Mouse (Mus musculus) neutrophil, adult 5-6 weeks (primary cell): ENCODE results near the gene Spata1. TPM values are rescaled to one million over a fixed set of nuclear protein-coding genes. Genes with fewer than 3 reads are reported as not detected.
"Not testable (repeated sequence)": the region's sequence is repeated elsewhere in the genome, so short reads cannot be mapped to it uniquely, and the experiment has no call there.

Source experiments
- ATAC-seq: fragments of 151-379, 151-347 bp; 2 replicates; pipeline ENCODE4 v1.8.0; 2017; ENCODE audit warnings: mild to moderate bottlenecking, moderate TSS enrichment; ENCODE audit not compliant: insufficient number of reproducible peaks, poor library complexity, low FRiP score, severe bottlenecking; ENCODE audit errors: extremely low read depth
- total RNA-seq: library from RNA; stranded (forward); fragments of 200-1000 nt; gene quantifications from 2 replicates; pipeline ENCODE4 v1.2.3, GENCODE M21; 2017

The Spata1 gene
- total RNA-seq, 1 experiment from 2014 or later = 35.1 TPM

DNA sequence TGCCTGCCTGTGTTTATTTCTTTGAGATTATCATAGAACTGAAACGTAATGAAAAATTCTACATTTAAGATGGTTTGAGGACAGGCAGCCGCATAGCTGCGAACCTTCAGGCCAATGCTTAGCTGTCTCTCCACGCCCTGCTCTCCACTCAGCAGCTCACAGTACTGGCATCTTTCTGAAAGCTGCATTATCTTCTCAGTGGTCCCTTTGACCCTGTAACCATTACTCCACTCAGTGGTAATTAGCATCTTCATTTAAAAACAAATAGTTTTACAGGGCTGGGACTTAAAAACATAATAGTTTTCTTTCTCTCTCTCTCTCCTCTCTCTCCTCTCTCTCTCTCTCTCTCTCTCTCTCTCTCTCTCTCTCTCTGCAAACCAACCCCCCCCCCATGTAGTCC is 26.9 kb downstream of the Spata1 start:
- no peak for ATAC-seq

DNA sequence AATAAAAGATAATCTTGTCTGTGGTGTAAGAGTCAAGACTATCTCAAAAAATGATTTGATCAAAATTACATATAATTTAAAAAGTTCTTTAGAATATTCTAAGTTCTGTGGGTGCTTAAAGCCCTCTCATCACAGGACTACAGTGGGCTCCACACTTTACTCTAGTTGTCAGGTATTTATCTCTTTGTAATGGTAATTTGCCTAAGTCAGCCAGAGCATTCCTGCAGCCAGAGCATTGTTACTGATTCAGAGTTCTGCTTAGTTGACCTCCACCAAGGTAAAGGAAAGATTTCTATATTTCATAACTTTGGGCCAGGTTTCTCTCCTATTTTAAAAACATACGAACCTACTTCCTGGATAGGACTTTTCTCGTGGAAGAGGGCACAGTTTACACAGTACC is 30.3 kb downstream of the Spata1 start:
- no peak for ATAC-seq

DNA sequence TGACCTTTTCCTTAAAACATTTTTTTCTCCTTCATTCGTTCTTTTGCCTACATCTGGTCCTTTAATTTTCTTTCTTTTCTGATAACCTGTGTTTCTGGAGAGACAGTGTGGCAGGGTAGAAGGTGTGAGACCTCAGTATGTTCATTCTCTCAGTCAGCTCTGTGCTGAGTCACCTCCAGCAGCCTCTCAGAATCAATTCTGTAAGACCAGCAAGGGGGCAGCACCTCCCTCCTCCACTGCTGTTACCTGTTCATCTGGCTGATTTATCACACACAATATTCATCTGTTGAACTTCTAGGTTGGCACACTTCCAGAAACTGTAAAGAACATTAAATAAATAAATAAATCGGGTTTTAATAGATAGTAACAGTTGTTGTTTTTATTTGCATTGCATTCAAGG is 36.6 kb downstream of the Spata1 start:
- no peak for ATAC-seq

DNA sequence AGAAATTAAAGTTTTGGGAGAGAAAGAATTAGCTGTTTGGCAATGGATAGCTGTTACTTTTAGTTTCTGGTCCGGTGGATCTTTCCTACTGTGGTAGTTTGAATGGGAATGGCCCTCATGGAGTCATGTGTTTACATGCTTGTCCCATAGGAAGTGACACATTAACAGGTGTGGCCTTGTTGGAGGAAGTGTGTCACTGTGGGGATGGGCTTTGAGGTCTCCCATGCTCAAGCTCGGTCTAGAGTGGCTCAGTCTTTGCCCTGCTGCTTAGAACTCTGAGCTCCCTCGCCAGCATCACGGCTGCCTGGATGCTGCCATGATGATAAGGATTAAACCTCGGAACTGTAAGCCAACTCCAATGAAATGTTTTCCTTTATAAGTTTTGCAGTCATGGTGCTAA is 48.2 kb downstream of the Spata1 start:
- no peak for ATAC-seq

DNA sequence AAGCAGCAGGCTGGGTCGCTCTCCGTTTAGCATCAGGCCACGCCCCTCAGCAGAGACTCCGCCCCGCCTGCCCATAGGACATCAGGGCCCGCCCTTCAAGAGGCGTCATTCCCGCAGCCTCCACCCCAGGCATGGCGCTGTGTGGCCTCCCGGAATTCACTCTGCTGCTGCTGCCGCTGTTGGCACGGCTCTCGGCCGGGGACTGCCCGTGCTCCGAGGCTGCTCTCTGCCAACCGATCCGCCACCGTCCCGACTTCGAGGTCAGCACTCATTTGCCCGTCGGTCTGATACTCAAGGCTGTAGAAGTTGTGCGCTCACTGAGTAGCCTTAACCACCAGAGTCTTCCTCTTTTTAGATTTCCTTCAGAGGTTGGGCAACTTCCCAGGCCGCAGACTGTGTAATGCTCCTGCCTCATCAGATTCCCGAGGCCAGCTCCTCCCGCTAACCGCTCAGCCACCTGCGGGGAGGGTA is 49.1 kb downstream of the Spata1 start:
- ATAC-seq = peak; percentile 97

DNA sequence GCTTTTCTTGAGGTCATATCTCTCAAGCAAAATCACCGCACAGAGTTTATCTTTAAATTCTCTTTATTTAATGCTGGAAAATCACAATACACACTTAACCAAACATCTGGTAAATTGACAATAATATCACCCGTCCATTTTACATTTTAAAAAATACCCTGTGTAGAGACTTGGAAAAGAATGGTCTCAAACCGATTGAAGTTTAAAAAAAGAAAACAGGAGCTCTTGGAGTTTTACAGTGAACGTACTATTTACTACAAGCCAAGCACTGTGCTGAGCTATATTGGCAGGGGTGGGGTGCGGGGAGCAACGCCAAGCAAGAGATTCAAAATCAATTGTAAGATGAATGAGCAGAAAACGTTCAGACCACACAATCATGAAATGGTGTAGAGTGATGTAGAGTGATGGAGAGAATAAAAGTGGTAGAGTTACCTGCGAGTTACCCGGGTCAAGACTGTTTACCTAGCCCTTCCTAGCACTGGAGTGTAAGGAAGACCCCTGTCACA is 49.8 kb downstream of the Spata1 start, which contains the start of gene Ctbs:
TSS of gene Ctbs (plus strand) at position 51 of the 506 bp plus-strand sequence.
- no peak for ATAC-seq

DNA sequence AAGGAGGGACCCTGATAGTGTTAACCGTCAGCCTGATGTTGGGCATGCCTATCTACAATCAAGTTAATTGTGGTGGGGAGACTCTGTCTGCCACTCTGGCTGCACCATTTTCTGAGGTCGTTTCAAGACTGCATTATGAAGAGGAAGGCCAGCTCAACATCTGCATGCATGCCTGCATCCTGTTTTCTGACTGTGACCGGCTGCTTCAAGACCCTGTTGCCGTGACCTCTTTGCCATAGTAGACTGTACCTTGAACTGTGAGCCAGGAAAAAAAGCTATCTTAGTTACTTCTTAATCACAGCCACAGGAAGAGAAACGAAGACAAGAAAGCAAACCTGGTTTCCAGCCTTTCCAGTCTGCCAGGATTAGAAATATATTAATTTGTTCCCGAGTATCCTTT is 50.6 kb downstream of the Spata1 start:
- ATAC-seq = no peak

DNA sequence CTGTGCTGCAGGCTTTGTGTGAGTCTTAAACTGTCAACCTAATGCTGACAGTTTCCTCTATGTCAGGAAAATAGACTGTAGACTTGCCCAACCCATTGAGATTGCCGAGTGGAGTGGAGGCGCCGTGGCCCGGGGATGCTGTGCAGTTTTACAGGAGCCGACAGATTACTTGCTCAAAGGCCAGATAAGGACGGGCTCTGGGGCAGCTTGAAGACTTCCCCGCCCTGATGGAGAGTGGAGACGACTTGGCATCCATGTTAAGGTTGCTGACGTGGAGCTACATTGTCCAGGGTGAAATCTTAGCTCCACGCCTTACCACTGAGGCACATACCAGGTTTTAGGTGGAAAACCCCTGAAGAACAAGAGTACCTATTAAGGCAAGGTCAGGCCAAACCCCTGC is 51.2 kb downstream of the Spata1 start:
- no peak for ATAC-seq

DNA sequence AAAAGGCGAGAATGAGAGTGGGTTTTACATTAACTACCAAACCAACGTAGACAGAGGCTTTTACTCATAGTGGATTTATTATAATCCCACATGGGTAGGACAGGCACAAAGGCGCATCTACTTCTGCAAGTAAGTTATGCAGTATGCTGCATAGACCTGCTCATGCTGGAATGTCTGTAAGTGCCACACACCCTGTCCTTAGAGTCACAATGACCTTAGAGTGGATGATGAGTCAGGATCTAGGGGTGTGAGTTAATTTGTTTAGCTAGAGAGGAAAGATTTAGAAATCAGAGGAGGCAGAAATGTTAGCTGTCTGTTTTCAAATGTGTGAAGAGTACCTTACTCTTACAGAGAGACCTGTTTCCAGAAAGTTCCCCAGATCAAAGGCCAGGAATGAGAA is 52.0 kb downstream of the Spata1 start:
- no peak for ATAC-seq

DNA sequence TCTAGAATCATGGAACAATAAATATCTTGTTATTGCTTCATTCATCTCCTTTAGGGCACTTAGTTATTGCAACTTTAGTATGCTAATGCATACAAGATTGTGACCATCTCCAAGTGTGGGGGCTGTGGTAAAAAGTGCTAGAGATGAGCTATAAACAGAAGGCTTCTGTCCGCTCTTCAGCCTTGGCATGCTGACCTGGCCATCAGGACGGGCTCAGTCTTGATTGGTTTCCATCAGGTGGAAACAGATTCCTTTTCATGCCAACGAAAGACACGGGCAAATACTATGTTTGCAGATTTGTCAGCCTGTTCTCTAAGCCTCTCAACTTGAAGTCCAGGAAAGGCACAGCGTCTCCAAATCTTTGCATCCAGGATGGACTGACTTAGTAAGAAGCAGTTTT is 52.4 kb downstream of the Spata1 start:
- ATAC-seq = no peak

DNA sequence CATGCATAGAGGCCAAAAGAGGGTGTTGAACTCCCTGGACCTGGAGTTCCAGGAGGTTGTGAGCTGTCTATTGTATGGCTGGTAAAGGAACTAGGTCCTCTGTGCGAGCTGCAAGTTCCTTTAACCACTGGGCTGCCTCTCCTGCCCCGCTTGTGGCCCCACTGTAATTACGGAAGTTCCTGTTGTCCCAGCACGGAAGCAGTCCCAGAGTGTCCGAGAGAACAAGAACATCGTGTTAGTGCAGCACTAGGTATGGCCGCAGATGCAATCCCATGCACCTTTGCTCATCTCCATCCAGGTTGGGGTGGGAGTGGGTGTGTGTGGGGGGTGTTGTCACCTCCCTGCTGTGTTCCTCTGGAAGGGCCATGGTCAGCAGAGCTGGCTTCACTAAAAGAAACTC is 54.7 kb downstream of the Spata1 start:
- peak; percentile 57; the same call in 1 of the 2 replicates for ATAC-seq

DNA sequence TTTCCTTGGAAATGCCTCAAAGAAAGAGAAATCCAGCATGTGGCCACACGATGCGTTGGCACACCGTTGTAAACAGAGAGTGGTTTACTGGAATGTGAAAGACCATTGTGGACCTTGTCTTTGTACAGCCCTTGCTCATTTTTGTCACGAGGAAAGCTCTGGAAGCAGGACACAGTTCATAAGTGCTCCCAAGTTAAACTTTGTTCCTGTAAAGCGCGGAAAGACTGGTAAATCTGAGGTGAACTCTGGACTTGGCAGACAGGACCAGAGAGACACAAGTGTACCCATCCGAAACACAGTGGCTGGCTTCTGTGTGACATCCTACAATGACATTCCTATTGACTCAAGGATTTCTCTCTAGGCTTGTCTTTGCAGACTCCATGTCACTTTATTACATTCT is 56.2 kb downstream of the Spata1 start:
- no peak for ATAC-seq

DNA sequence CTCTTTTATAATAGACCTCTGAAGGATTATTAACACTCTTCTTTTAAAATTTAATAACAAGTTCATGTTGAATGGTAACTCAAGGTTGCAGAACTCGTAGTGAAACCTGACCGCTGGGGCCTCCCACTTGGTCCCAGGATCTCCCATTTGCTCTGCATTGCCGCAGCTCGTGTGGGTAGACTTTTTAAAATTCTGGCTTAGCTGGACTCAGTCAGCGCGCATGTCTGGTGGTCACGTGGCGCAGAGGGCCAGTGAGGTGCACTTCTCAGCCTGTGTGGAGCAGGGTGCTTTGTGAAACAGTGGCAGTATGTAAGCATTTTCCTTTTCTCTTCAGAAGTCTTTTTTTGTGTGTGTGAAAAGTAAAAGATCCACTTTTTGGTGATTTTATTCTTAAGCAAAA is 56.6 kb downstream of the Spata1 start:
- no peak for ATAC-seq

DNA sequence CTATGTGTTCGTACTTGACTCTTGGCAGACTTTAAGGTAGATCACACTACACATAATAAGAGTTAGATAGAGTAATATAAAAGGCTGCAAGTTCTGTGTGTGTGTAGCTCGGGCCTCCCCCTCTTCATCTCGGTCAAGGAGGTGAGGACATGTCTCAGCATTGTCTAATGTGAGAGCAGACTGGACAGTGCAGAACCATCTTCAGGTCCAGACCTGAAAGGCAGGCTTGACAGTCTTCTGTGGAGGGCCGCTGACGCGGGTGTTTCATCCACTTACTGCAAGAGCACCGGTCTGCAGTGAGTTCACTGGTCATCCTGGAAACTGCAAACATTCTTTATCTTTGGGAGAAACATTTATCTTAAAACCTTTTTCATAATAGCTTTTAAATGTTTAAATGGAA is 57.1 kb downstream of the Spata1 start:
- no peak for ATAC-seq

DNA sequence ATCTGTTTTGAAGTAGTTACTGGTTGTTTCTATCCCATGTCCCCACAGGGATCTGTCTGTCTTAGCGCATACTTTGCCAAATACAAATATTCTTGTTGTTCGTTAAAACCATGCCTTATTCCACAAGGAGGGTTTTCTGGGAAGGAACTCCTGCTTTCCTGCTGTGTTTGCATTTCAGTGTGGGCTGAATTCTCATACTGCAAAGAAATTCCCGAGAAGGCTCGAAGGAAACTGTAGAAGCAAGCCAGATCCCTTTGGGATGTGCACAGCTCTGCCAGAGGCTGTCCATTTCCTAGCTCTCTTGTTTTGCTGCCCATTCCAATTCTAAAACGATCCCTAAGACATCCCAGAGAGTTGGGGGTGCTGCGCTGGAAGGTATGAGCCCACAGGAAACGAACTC is 59.1 kb downstream of the Spata1 start:
- no peak for ATAC-seq

DNA sequence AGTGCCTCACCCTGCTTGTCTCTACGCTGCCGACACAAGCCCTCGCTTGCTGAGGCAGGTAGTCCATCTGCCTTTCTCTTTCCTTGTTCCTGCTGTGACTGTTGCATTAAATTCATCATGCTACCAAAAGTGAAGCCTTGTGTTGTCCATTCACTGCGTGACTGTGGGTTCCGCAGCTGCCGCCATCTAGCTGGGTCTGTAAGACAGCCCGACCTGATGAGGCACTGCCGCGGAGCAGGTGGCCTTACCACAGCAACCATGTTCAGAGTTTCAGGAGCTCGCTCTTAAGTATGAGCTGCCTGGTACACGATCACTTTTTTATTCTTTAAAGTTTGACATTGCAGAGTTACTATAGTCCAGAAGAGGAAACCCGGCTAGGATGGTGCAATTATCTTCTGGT is 59.5 kb downstream of the Spata1 start:
- no peak for ATAC-seq

DNA sequence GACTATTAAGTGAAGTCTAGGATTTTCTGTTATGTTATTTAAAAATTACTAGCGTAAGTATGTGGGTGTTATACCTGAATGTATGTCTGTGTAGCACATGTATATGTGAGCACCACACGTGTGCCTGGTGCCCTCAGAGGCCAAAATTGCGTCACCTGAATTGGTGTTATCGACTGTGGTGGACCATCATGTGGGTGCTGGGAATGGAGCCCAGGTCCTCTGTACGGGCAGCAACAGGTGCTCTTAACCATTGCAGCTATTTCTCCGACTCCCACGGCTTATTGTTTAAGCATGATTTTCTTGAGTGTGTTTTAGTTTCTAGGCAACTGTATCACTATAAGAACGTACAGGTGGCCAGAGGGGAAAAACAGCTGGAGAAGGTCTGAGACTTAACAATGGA is 63.4 kb downstream of the Spata1 start:
- no peak for ATAC-seq

DNA sequence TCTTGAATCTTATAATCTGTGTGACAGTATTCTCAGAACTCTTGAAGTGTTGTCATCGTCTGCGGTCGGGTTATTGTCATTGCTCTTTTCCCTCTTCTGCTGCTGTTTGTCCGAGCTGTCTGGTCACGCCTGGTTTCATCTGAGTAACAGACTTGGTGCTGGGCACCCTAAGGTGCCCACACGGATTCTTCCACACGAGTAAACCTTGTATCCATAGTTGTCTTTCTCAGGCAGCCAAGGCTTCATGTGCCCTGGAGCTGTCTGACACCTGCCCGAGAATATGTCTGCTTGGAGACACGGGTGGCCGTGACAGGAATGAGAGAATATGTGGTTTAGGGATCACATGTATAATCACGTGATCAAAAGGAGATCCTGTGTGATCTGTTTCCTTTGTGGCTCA is 64.0 kb downstream of the Spata1 start:
- ATAC-seq = no peak

DNA sequence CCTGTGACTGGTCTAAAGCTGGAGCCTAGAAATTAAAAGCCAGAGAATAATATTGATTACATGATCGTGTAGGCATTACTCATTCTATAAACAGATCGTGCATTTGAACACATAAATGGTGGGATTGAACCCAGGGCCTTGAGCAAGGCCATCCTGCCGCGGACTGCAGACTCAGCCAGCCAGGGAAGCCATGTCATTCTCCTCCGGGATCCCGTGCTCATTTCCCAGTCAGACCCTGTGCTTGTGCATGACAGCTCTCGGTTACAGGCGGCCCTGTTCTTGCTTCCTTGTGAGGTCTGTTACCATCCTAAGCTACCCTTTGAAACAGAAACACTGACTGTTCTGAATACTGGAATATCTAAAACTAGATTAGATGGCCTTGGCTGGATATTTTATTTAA is 64.9 kb downstream of the Spata1 start:
- ATAC-seq = no peak

DNA sequence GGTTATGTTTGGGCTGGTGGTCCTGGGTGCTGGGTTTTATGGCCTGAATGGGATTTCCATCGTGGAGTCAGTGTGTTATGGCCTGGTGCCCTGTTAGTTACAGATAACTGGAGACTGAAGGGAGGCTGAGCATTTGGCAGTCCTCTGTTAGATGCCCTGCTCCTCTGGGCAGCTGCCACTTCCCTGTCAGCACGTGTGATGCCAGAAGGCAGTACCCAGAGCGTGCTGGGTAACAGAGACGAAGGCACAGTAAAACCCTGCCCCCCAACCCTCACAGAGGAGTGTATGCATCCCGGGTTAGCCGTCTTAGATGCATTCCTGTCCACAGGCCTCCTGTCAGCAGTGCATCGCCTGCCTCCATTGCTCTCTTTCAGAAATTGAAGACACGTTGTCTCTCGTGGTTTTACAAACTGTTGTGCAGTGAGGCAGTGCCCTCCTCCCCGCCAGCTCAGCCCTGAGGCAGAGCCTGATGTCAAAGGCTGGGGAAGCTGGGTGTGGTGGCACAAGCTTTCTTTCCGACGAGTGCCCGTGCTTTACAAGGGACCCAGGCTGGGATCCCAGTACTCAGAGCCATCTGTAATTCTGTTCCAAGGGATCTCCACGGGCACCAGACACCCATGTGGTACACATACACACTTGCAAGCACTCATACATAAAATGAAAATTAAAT is 65.7 kb downstream of the Spata1 start:
- no peak for ATAC-seq

DNA sequence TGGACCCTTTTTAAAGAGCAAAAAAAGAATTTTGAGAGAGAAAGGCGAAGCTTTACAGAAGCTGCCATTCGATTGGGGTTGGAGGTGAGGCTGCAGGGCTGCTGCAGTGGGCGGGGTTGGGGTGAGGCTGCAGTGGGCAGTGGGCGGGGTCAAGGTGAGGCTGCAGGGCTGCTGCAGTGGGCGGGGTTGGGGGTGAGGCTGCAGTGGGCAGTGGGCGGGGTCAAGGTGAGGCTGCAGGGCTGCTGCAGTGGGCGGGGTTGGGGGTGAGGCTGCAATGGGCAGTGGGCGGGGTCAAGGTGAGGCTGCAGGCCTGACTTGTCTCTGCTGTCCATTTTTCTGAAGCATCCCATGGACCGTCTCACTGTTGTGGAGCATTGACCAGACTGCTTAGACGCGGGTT is 66.5 kb downstream of the Spata1 start:
- ATAC-seq = not testable (repeated sequence)
